Mouse (Mus musculus) lung, postnatal 14 days (tissue): Measurements from ENCODE around the gene Dolpp1.

ENCODE experiments used
- DNase-seq: peaks from one replicate; pipeline ENCODE4 v3.0.0; 2021

The Dolpp1 gene

GRCm38 (mm10) chr2:30392114-30392576 is at the start of gene Dolpp1:
Dolpp1 (plus strand) TSS chr2:30392254.
- DNase-seq, result peak; percentile 94

- DNase-seq, result no peak
Measured at GRCm38 (mm10) chr2:30342544-30342943, 49.5 kb upstream of the Dolpp1 start.

GRCm38 (mm10) chr2:30343601-30344137 is 48.4 kb upstream of the Dolpp1 start:
- peak; percentile 21 for DNase-seq

- no peak for DNase-seq
Measured at GRCm38 (mm10) chr2:30345971-30346676, 45.9 kb upstream of the Dolpp1 start.

GRCm38 (mm10) chr2:30349196-30349595 is 42.9 kb upstream of the Dolpp1 start:
- no peak for DNase-seq

GRCm38 (mm10) chr2:30351149-30351548 is 40.9 kb upstream of the Dolpp1 start:
- no peak for DNase-seq

- no peak for DNase-seq
Measured at GRCm38 (mm10) chr2:30355861-30356260, 36.2 kb upstream of the Dolpp1 start.

GRCm38 (mm10) chr2:30356266-30356665 is 35.8 kb upstream of the Dolpp1 start:
- DNase-seq, result no peak

- DNase-seq, result no peak
Measured at GRCm38 (mm10) chr2:30356906-30357305, 35.1 kb upstream of the Dolpp1 start.

- no peak for DNase-seq
Measured at GRCm38 (mm10) chr2:30357552-30358510, 34.2 kb upstream of the Dolpp1 start.

- peak; percentile 90 for DNase-seq
Measured at GRCm38 (mm10) chr2:30358533-30359531, 33.2 kb upstream of the Dolpp1 start, which contains the start of gene Sh3glb2. Sh3glb2 (minus strand) TSS chr2:30359337.

GRCm38 (mm10) chr2:30360626-30361025 is 31.4 kb upstream of the Dolpp1 start:
- no peak for DNase-seq

- DNase-seq, result no peak
Measured at GRCm38 (mm10) chr2:30362865-30363264, 29.2 kb upstream of the Dolpp1 start.

- peak; percentile 98 for DNase-seq
Measured at GRCm38 (mm10) chr2:30363773-30364650, 28.0 kb upstream of the Dolpp1 start, which contains the start of gene Miga2. Miga2 (plus strand) TSS chr2:30364233.

GRCm38 (mm10) chr2:30365281-30366069 is 26.6 kb upstream of the Dolpp1 start:
- DNase-seq, result no peak

- peak; percentile 50 for DNase-seq
Measured at GRCm38 (mm10) chr2:30366203-30366602, 25.9 kb upstream of the Dolpp1 start.

GRCm38 (mm10) chr2:30371544-30371943 is 20.5 kb upstream of the Dolpp1 start:
- peak; percentile 41 for DNase-seq

GRCm38 (mm10) chr2:30372726-30373125 is 19.3 kb upstream of the Dolpp1 start:
- DNase-seq, result no peak

GRCm38 (mm10) chr2:30375893-30376292 is 16.2 kb upstream of the Dolpp1 start:
- DNase-seq, result no peak

- DNase-seq, result no peak
Measured at GRCm38 (mm10) chr2:30377721-30378120, 14.3 kb upstream of the Dolpp1 start.
